Mouse (Mus musculus): Measurements from ENCODE around the gene Topbp1. TPM values are rescaled to one million over a fixed set of nuclear protein-coding genes. Genes with fewer than 3 reads are reported as not detected.
"Not testable (repeated sequence)": the region's sequence is repeated elsewhere in the genome, so short reads cannot be mapped to it uniquely, and the experiment has no call there.

Topbp1 gene
- total and polyA plus RNA-seq, 3 experiments = 59.7 to 472 (median 298) TPM

DNA sequence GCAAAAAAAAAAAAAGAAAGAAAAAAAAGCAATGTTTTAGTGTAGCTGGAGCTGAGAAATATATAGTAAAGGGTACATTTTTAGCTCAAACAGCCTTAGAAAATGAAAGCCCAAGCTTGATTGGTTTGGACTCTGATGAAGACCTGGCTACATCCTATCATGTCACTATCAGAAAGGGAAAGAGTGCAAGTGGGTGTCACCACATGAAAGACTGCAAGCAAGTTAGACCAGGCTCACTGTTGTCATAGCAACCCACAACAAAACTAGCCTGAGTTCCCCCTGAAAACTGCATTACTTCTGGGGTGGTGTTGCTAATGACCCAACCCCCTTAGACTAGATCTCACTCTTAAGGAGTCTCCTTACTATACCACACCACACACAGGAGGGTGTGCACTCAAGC is 31.9 kb downstream of the Topbp1 start:
- Histone ChIP-seq H3K4me1 (ENCODE audit: insufficient read depth, low read depth, low read length) (peaks cover 5% of the 10 kb centered on the region; the same call in 1 of the 2 replicates), H3K4me3 (ENCODE audit: low read depth, low read length) (no peak overlapping the region), H3K36me3 (replicated peaks) (peaks cover 94% of the 10 kb centered on the region), H3K27me3 (ENCODE audit: insufficient read depth, low read length) (no peaks in the 10 kb centered on the region), H3K9me3 (replicated peaks) (no peaks in the 10 kb centered on the region)
- ATAC-seq (ENCODE audit: extremely low read depth, insufficient number of reproducible peaks, low FRiP score, poor library complexity, severe bottlenecking) (no peak), DNase-seq (ENCODE audit: low spot score) (no peak)
- no peak for TF ChIP-seq CTCF (IDR thresholded peaks at IDR 0.05; ENCODE audit: low read depth, low read length)
- no peak for TF ChIP-seq POLR2AphosphoS5 (IDR thresholded peaks at IDR 0.05; ENCODE audit: insufficient replicate concordance, low read depth, low read length)
- TF ChIP-seq TAL1 (conservative IDR thresholded peaks at IDR 0.05; ENCODE audit: low read depth, low read length) = no peak
- TF ChIP-seq GATA2 (IDR thresholded peaks at IDR 0.05; ENCODE audit: borderline replicate concordance, low read depth, low read length) = no peak

- Histone ChIP-seq H3K9me3 (replicated peaks) (no peaks in the 10 kb centered on the region), H3K4me3 (ENCODE audit: low read depth, low read length) (no peak overlapping the region), H3K27me3 (ENCODE audit: insufficient read depth, low read length) (no peaks in the 10 kb centered on the region), H3K4me1 (ENCODE audit: insufficient read depth, low read depth, low read length) (peaks cover 46% of the 10 kb centered on the region), H3K36me3 (replicated peaks) (peaks cover 90% of the 10 kb centered on the region)
- DNase-seq (ENCODE audit: low spot score) (no peak), ATAC-seq (ENCODE audit: extremely low read depth, insufficient number of reproducible peaks, low FRiP score, poor library complexity, severe bottlenecking) (peak; percentile 79)
- TF ChIP-seq TAL1 (conservative IDR thresholded peaks at IDR 0.05; ENCODE audit: low read depth, low read length) (no peak), CTCF (IDR thresholded peaks at IDR 0.05; ENCODE audit: low read depth, low read length) (no peak), GATA1 (IDR thresholded peaks at IDR 0.05; ENCODE audit: borderline replicate concordance, low read length) (no peak), GATA2 (IDR thresholded peaks at IDR 0.05; ENCODE audit: borderline replicate concordance, low read depth, low read length) (no peak)
These were observed 42.0 kb downstream of the Topbp1 start for GRCm38 (mm10) chr9:103347045-103347444.

GRCm38 (mm10) chr9:103347996-103348490 is 43.0 kb downstream of the Topbp1 start:
- Histone ChIP-seq H3K4me1 (ENCODE audit: insufficient read depth, low read depth, low read length) (peaks cover 48% of the 10 kb centered on the region), H3K36me3 (replicated peaks) (peaks cover 89% of the 10 kb centered on the region), H3K9me3 (replicated peaks) (no peaks in the 10 kb centered on the region), H3K4me3 (ENCODE audit: low read depth, low read length) (no peak overlapping the region), H3K27me3 (ENCODE audit: insufficient read depth, low read length) (no peaks in the 10 kb centered on the region)
- TF ChIP-seq CTCF (IDR thresholded peaks at IDR 0.05; ENCODE audit: low read depth, low read length) (no peak), GATA1 (IDR thresholded peaks at IDR 0.05; ENCODE audit: borderline replicate concordance, low read length) (no peak), GATA2 (IDR thresholded peaks at IDR 0.05; ENCODE audit: borderline replicate concordance, low read depth, low read length) (no peak), POLR2AphosphoS5 (IDR thresholded peaks at IDR 0.05; ENCODE audit: insufficient replicate concordance, low read depth, low read length) (no peak), TAL1 (conservative IDR thresholded peaks at IDR 0.05; ENCODE audit: low read depth, low read length) (no peak)
- DNase-seq (ENCODE audit: low spot score) (no peak), ATAC-seq (ENCODE audit: extremely low read depth, insufficient number of reproducible peaks, low FRiP score, poor library complexity, severe bottlenecking) (no peak)

DNA sequence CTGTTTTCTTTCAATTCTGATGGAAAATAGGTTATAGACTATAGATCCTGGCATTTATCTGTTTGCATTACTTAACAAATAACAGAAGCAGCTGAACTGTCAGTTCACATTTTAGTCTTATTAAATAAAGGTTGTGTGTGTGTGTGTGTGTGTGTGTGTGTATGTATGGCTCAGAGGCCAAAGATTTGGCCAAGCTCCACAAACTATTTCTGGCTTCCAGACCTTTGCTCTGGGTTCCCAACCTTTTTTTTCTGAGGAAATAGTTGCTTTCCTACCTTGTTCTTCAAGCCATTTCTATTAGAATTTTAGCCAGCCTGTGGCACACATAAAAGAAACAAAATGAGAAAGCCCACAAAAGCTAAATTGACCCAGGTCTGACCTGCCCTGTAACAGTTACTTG is 43.8 kb downstream of the Topbp1 start:
- peaks cover 46% of the 10 kb centered on the region for H3K4me1 ChIP-seq (ENCODE audit: insufficient read depth, low read depth, low read length)
- H3K4me3 ChIP-seq (ENCODE audit: low read depth, low read length) = no peak overlapping the region
- TF ChIP-seq GATA1 (IDR thresholded peaks at IDR 0.05; ENCODE audit: borderline replicate concordance, low read length) = no peak
- TF ChIP-seq CTCF (IDR thresholded peaks at IDR 0.05; ENCODE audit: low read depth, low read length) = no peak
- no peak for TF ChIP-seq TAL1 (conservative IDR thresholded peaks at IDR 0.05; ENCODE audit: low read depth, low read length)
- TF ChIP-seq GATA2 (IDR thresholded peaks at IDR 0.05; ENCODE audit: borderline replicate concordance, low read depth, low read length) = no peak
- no peak for ATAC-seq (ENCODE audit: extremely low read depth, insufficient number of reproducible peaks, low FRiP score, poor library complexity, severe bottlenecking)
- H3K27me3 ChIP-seq (ENCODE audit: insufficient read depth, low read length) = no peaks in the 10 kb centered on the region
- H3K9me3 ChIP-seq (replicated peaks) = no peaks in the 10 kb centered on the region
- H3K36me3 ChIP-seq (replicated peaks) = peaks cover 82% of the 10 kb centered on the region
- no peak for DNase-seq (ENCODE audit: low spot score)

- H3K9me3 ChIP-seq (replicated peaks); H3K27me3 ChIP-seq (ENCODE audit: insufficient read depth, low read length); DNase-seq (ENCODE audit: low spot score); ATAC-seq (ENCODE audit: extremely low read depth, insufficient number of reproducible peaks, low FRiP score, poor library complexity, severe bottlenecking); H3K4me3 ChIP-seq (ENCODE audit: low read depth, low read length): not testable (repeated sequence)
- peaks cover 65% of the 10 kb centered on the region for H3K36me3 ChIP-seq (replicated peaks)
- peaks cover 23% of the 10 kb centered on the region for H3K4me1 ChIP-seq (ENCODE audit: insufficient read depth, low read depth, low read length)
These were observed 48.7 kb downstream of the Topbp1 start for GRCm38 (mm10) chr9:103353500-103354260.

- DNase-seq (ENCODE audit: low spot score) (no peak), ATAC-seq (ENCODE audit: extremely low read depth, insufficient number of reproducible peaks, low FRiP score, poor library complexity, severe bottlenecking) (peak; percentile 52)
- no peaks in the 10 kb centered on the region for H3K9me3 ChIP-seq (replicated peaks)
- TF ChIP-seq GATA1 (IDR thresholded peaks at IDR 0.05; ENCODE audit: borderline replicate concordance, low read length) = no peak
- TF ChIP-seq POLR2AphosphoS5 (IDR thresholded peaks at IDR 0.05; ENCODE audit: insufficient replicate concordance, low read depth, low read length) = no peak
- TF ChIP-seq CTCF (IDR thresholded peaks at IDR 0.05; ENCODE audit: low read depth, low read length) = no peak
- no peak for TF ChIP-seq TAL1 (conservative IDR thresholded peaks at IDR 0.05; ENCODE audit: low read depth, low read length)
- TF ChIP-seq GATA2 (IDR thresholded peaks at IDR 0.05; ENCODE audit: borderline replicate concordance, low read depth, low read length) = no peak
- peaks cover 36% of the 10 kb centered on the region for H3K4me1 ChIP-seq (ENCODE audit: insufficient read depth, low read depth, low read length)
- peaks cover 60% of the 10 kb centered on the region for H3K36me3 ChIP-seq (replicated peaks)
- H3K4me3 ChIP-seq (ENCODE audit: low read depth, low read length) = no peak overlapping the region
- H3K27me3 ChIP-seq (ENCODE audit: insufficient read depth, low read length) = no peaks in the 10 kb centered on the region
These were observed 52.9 kb downstream of the Topbp1 start for GRCm38 (mm10) chr9:103357893-103358292.
